ENCODE assay signal across 27 mouse cellular contexts in genomic region chr6:72318440-72318839, GRCm38 (mm10). TPM values are rescaled to one million over a fixed set of nuclear protein-coding genes. Genes with fewer than 3 reads are reported as not detected.
DNase-seq lines count a peak whose midpoint lies in the region; ATAC-seq and TF ChIP-seq lines count a peak whose summit lies in the region.
"Had no signal": no experiment of that assay in that cellular context is flagged by ENCODE, and none has a peak within 500 bp of the region (broad histone marks: within the 10 kb centered on the region; RNA-seq: fewer than 3 reads in every experiment).

No protein-coding gene starts in this region.

- H3K27ac ChIP-seq in heart, embryonic 13.5 days (replicated peaks): no peak overlapping the region
- H3K27ac ChIP-seq in heart, embryonic 11.5 days (ENCODE audit: low read depth, low read length): no peak overlapping the region
- H3K27ac ChIP-seq in liver, postnatal 0 days (ENCODE audit: low read depth): 0 out of 2 replicates have a peak overlapping the region, but pooled peaks have one; percentile 5
- H3K27ac ChIP-seq: embryonic facial prominence, embryonic 12.5 days; heart, embryonic 10.5 days; hindbrain, embryonic 13.5 days; limb, embryonic 10.5 days; limb, embryonic 15.5 days; macrophage; midbrain, embryonic 12.5 days; neural tube, embryonic 13.5 days had no signal

- peaks cover 31% of the 10 kb centered on the region for H3K4me1 ChIP-seq in heart, embryonic 13.5 days
- H3K4me1 ChIP-seq in heart, embryonic 11.5 days (ENCODE audit: control insufficient read depth, insufficient read depth, low read length): peaks cover 13% of the 10 kb centered on the region
- 0 out of 2 replicates have a peak, but pooled peaks cover 2% of the 10 kb centered on the region for H3K4me1 ChIP-seq in liver, postnatal 0 days (ENCODE audit: insufficient read depth)
- H3K4me1 ChIP-seq: embryonic facial prominence, embryonic 12.5 days; hindbrain, embryonic 13.5 days; limb, embryonic 15.5 days; midbrain, embryonic 12.5 days; neural tube, embryonic 13.5 days had no signal

- no peak overlapping the region for H3K4me2 ChIP-seq in heart, embryonic 13.5 days
- H3K4me2 ChIP-seq in heart, embryonic 11.5 days: no peak overlapping the region
- no peak overlapping the region for H3K4me2 ChIP-seq in liver, postnatal 0 days (ENCODE audit: low read depth, low read length)
- H3K4me2 ChIP-seq: embryonic facial prominence, embryonic 12.5 days; hindbrain, embryonic 13.5 days; limb, embryonic 15.5 days; midbrain, embryonic 12.5 days; neural tube, embryonic 13.5 days had no signal

- DNase-seq in brain, adult 2 months (ENCODE audit: low read depth, low spot score): peak; percentile 17
- peak; percentile 15 for DNase-seq in liver
- DNase-seq in liver, postnatal 0 days: no peak
- DNase-seq in adrenal gland, adult (ENCODE audit: inconsistent age in 2 of 2, low spot score in 1 of 2): no peak
- no peak for DNase-seq in cerebellum, adult 11-12 months
- DNase-seq: cerebellum, adult 8-10 months; cerebellum, postnatal 25 days; gastrocnemius, postnatal 25 days; heart, adult 11 months; kidney, adult 11 months; lung, adult 2 months had no signal

- no peaks in the 10 kb centered on the region for H3K9me3 ChIP-seq in heart, embryonic 13.5 days
- no peaks in the 10 kb centered on the region for H3K9me3 ChIP-seq in heart, embryonic 11.5 days (replicated peaks; ENCODE audit: control insufficient read depth, low read length)
- no peaks in the 10 kb centered on the region for H3K9me3 ChIP-seq in liver, postnatal 0 days (ENCODE audit: low read length)
- H3K9me3 ChIP-seq: embryonic facial prominence, embryonic 12.5 days; heart, embryonic 10.5 days; hindbrain, embryonic 13.5 days; limb, embryonic 10.5 days; limb, embryonic 15.5 days; midbrain, embryonic 12.5 days; neural tube, embryonic 13.5 days had no signal

- TF ChIP-seq EP300 in liver, postnatal 0 days (IDR thresholded peaks at IDR 0.05; ENCODE audit: low read depth): no peak

- no peak for TF ChIP-seq CTCF in liver, postnatal 0 days (IDR thresholded peaks at IDR 0.05; ENCODE audit: low read depth)

- 69% methylated on average over 5 of the region's 5 CpGs for WGBS in heart, embryonic 13.5 days
- WGBS in heart, embryonic 11.5 days (ENCODE audit: insufficient replicate concordance): 79% methylated on average over 5 of the region's 5 CpGs
- 75% methylated on average over 4 of the region's 5 CpGs for WGBS in liver, postnatal 0 days (ENCODE audit: insufficient replicate concordance)

- H3K36me3 ChIP-seq in heart, embryonic 13.5 days: peaks cover 70% of the 10 kb centered on the region
- H3K36me3 ChIP-seq in heart, embryonic 11.5 days (ENCODE audit: control insufficient read depth, insufficient read depth, low read length): peaks cover 10% of the 10 kb centered on the region
- H3K36me3 ChIP-seq in liver, postnatal 0 days (replicated peaks; ENCODE audit: insufficient read depth, low read length): peaks cover 68% of the 10 kb centered on the region

- no peaks in the 10 kb centered on the region for H3K27me3 ChIP-seq in heart, embryonic 13.5 days (replicated peaks)
- no peaks in the 10 kb centered on the region for H3K27me3 ChIP-seq in heart, embryonic 11.5 days (ENCODE audit: control insufficient read depth, insufficient read depth, low read length)
- H3K27me3 ChIP-seq in liver, postnatal 0 days (ENCODE audit: insufficient read depth, low read length): no peaks in the 10 kb centered on the region
- H3K27me3 ChIP-seq: embryonic facial prominence, embryonic 12.5 days; hindbrain, embryonic 13.5 days; limb, embryonic 15.5 days; midbrain, embryonic 12.5 days; neural tube, embryonic 13.5 days had no signal

- H3K4me3 ChIP-seq in heart, embryonic 13.5 days: no peak overlapping the region
- no peak overlapping the region for H3K4me3 ChIP-seq in heart, embryonic 11.5 days (ENCODE audit: low read depth, low read length)
- H3K4me3 ChIP-seq in liver, postnatal 0 days (ENCODE audit: low read depth, low read length): no peak overlapping the region
- H3K4me3 ChIP-seq: embryonic facial prominence, embryonic 12.5 days; heart, embryonic 10.5 days; hindbrain, embryonic 13.5 days; limb, embryonic 10.5 days; limb, embryonic 15.5 days; midbrain, embryonic 12.5 days; neural tube, embryonic 13.5 days had no signal

- 0 out of 2 replicates have a peak overlapping the region, but pooled peaks have one; percentile 33 for H3K9ac ChIP-seq in heart, embryonic 13.5 days
- H3K9ac ChIP-seq in heart, embryonic 11.5 days (ENCODE audit: low read depth, low read length): no peak overlapping the region
- H3K9ac ChIP-seq in liver, postnatal 0 days (replicated peaks): no peak overlapping the region
- H3K9ac ChIP-seq: embryonic facial prominence, embryonic 12.5 days; hindbrain, embryonic 13.5 days; limb, embryonic 15.5 days; midbrain, embryonic 12.5 days; neural tube, embryonic 13.5 days had no signal

- no peak for ATAC-seq in heart, embryonic 13.5 days (ENCODE audit: extremely low read depth, insufficient number of reproducible peaks, low FRiP score, low TSS enrichment)
- ATAC-seq in heart, embryonic 11.5 days (replicated peaks; ENCODE audit: insufficient number of reproducible peaks, low FRiP score, low TSS enrichment): no peak
- peak; percentile 62 for ATAC-seq in liver, postnatal 0 days
- ATAC-seq: CD4-positive, CD25-positive, alpha-beta regulatory T cell, adult 4 months; forebrain, embryonic 14.5 days had no signal

RNA-seq across cellular contexts. Expression of gene Sftpb, which starts 14.0 kb away (rescaled TPM):
- polyA plus RNA-seq in heart, embryonic 13.5 days (2015; fragmentation: Nextera tagmentation; extraction: Ambion mirVana): 0.17 and 1.1 TPM in 2 replicates
- polyA plus RNA-seq in heart, embryonic 11.5 days (2014; fragmentation: Nextera tagmentation; extraction: Ambion mirVana): 0.23 TPM in 1 of 2 replicates, not detected in the other
- polyA plus RNA-seq in liver, postnatal 0 days (2015; fragmentation: Nextera tagmentation; extraction: Ambion mirVana): 0.16 and 0.20 TPM in 2 replicates
- polyA plus RNA-seq: CD4-positive, CD25-positive, alpha-beta regulatory T cell, adult 4 months; embryonic facial prominence, embryonic 12.5 days; forebrain, embryonic 14.5 days; frontal cortex, adult 2 months; kidney, embryonic 14.5 days; limb, embryonic 10.5 days; limb, embryonic 15.5 days; macrophage; midbrain, embryonic 12.5 days; stomach, embryonic 16.5 days; urinary bladder, adult 2 months had no signal

RNA-seq across cellular contexts. Expression of gene Usp39, which starts 26.5 kb away (rescaled TPM):
- 30.7 TPM in 2 replicates for polyA plus RNA-seq in heart, embryonic 13.5 days (2015; fragmentation: Nextera tagmentation; extraction: Ambion mirVana)
- 51.4 and 54.5 TPM in 2 replicates for polyA plus RNA-seq in heart, embryonic 11.5 days (2014; fragmentation: Nextera tagmentation; extraction: Ambion mirVana)
- polyA plus RNA-seq in liver, postnatal 0 days (2015; fragmentation: Nextera tagmentation; extraction: Ambion mirVana): 21.1 and 21.7 TPM in 2 replicates

RNA-seq across cellular contexts. Expression of gene 0610030E20Rik, which starts 28.7 kb away (rescaled TPM):
- polyA plus RNA-seq in heart, embryonic 13.5 days (2015; fragmentation: Nextera tagmentation; extraction: Ambion mirVana): 16.8 and 17.9 TPM in 2 replicates
- 12.9 and 17.4 TPM in 2 replicates for polyA plus RNA-seq in heart, embryonic 11.5 days (2014; fragmentation: Nextera tagmentation; extraction: Ambion mirVana)
- polyA plus RNA-seq in liver, postnatal 0 days (2015; fragmentation: Nextera tagmentation; extraction: Ambion mirVana): 13.0 and 13.3 TPM in 2 replicates

RNA-seq across cellular contexts. Expression of gene Tmem150a, which starts 36.8 kb away (rescaled TPM):
- 13.4 and 15.1 TPM in 2 replicates for polyA plus RNA-seq in heart, embryonic 13.5 days (2015; fragmentation: Nextera tagmentation; extraction: Ambion mirVana)
- polyA plus RNA-seq in heart, embryonic 11.5 days (2014; fragmentation: Nextera tagmentation; extraction: Ambion mirVana): 14.8 and 15.1 TPM in 2 replicates
- polyA plus RNA-seq in liver, postnatal 0 days (2015; fragmentation: Nextera tagmentation; extraction: Ambion mirVana): 92.3 and 113 TPM in 2 replicates

RNA-seq across cellular contexts. Expression of gene Rnf181, which starts 48.3 kb away (rescaled TPM):
- 88.4 and 104 TPM in 2 replicates for polyA plus RNA-seq in heart, embryonic 13.5 days (2015; fragmentation: Nextera tagmentation; extraction: Ambion mirVana)
- polyA plus RNA-seq in heart, embryonic 11.5 days (2014; fragmentation: Nextera tagmentation; extraction: Ambion mirVana): 95.4 and 107 TPM in 2 replicates
- 61.0 and 63.2 TPM in 2 replicates for polyA plus RNA-seq in liver, postnatal 0 days (2015; fragmentation: Nextera tagmentation; extraction: Ambion mirVana)

Comparison
In these comparisons a context has a peak if more than half of its experiments do, and no peak if none do; other contexts are left out.
1. DNase-seq: peak in brain, adult 2 months (single experiment) and liver (single experiment); none in liver, postnatal 0 days (single experiment), adrenal gland, adult (0 of 2) and cerebellum, adult 11-12 months (single experiment).